Mouse (Mus musculus) layer of hippocampus, adult 2 months (tissue): Measurements from ENCODE around the gene Tom1l1. TPM values are rescaled to one million over a fixed set of nuclear protein-coding genes. Genes with fewer than 3 reads are reported as not detected.
"Not testable (repeated sequence)": the region's sequence is repeated elsewhere in the genome, so short reads cannot be mapped to it uniquely, and the experiment has no call there.

Experiments
- DNase-seq, 2 experiments: peaks; one replicate each; pipeline ENCODE4 v3.0.0; 2022; ENCODE audit warnings: low spot score in 2 of 2
- H3K27ac ChIP-seq: fragments of 200-600 bp; 2 replicates; pipeline ENCODE4 v1.8.1; 2022
- H3K4me3 ChIP-seq: fragments of 200-600 bp; 2 replicates; pipeline ENCODE4 v1.8.1; 2022; ENCODE audit warnings: mild to moderate bottlenecking
- CTCF ChIP-seq: fragments of 200-600 bp; conservative IDR thresholded peaks from 2 replicates; pipeline ENCODE4 v1.8.1; 2022; ENCODE audit warnings: antibody characterized with exemption, mild to moderate bottlenecking, moderate library complexity
- long read RNA-seq, 2 experiments: library from polyadenylated mRNA; stranded (forward); transcript quantifications; one replicate each; pipeline ENCODE4 v2.0.0; 2021; ENCODE audit warnings: borderline mapping rate in 2 of 2
- total RNA-seq, 2 experiments: library from RNA; stranded (reverse); gene quantifications; 2 replicates each; pipeline ENCODE4 v1.2.3; 2021

Gene Tom1l1
- total RNA-seq: 10 to 100 TPM; 23.0 to 28.3 TPM
- long read RNA-seq, experiment 1, full-length matches to known transcripts: 9 of 19 reads
- long read RNA-seq, experiment 1, partial matches to known transcripts: 0 of 19 reads
- long read RNA-seq, experiment 1, other reads (novel, unspliced or antisense): 10 of 19 reads
- long read RNA-seq, experiment 2, full-length matches to known transcripts: 11 of 16 reads
- long read RNA-seq, experiment 2, partial matches to known transcripts: 0 of 16 reads
- long read RNA-seq, experiment 2, other reads (novel, unspliced or antisense): 5 of 16 reads

- Histone ChIP-seq H3K4me3 (peak within 1 kb of the TSS; percentile 85), H3K27ac (peak within 1 kb of the TSS; percentile 85)
- DNase-seq: peak; percentile 76 to 82
- TF ChIP-seq CTCF: no peak
These were observed at the start of gene Tom1l1 for GRCm38 (mm10) chr11:90687460-90688416. Gene Tom1l1, minus strand, starts transcription at chr11:90688366.

GRCm38 (mm10) chr11:90733575-90733974 is 45.4 kb upstream of the Tom1l1 start:
- Histone ChIP-seq H3K4me3 (no peak overlapping the region), H3K27ac (no peak overlapping the region)
- no peak for DNase-seq
- TF ChIP-seq CTCF: peak; percentile 43

- TF ChIP-seq CTCF: no peak
- no peak overlapping the region for H3K4me3 ChIP-seq
- H3K27ac ChIP-seq: no peak overlapping the region
- no peak for DNase-seq
These were observed 39.4 kb upstream of the Tom1l1 start for GRCm38 (mm10) chr11:90727354-90728125.

- no peak for DNase-seq
- no peak for TF ChIP-seq CTCF
- no peak overlapping the region for H3K27ac ChIP-seq
- no peak overlapping the region for H3K4me3 ChIP-seq
These were observed 38.6 kb upstream of the Tom1l1 start for GRCm38 (mm10) chr11:90726730-90727129.

GRCm38 (mm10) chr11:90722304-90722703 is 34.1 kb upstream of the Tom1l1 start:
- no peak for TF ChIP-seq CTCF
- Histone ChIP-seq H3K4me3 (no peak overlapping the region), H3K27ac (no peak overlapping the region)
- DNase-seq: no peak

GRCm38 (mm10) chr11:90717719-90718118 is 29.6 kb upstream of the Tom1l1 start:
- TF ChIP-seq CTCF: no peak
- H3K27ac ChIP-seq: no peak overlapping the region
- H3K4me3 ChIP-seq: no peak overlapping the region
- no peak for DNase-seq

- H3K27ac ChIP-seq: no peak overlapping the region
- TF ChIP-seq CTCF: no peak
- no peak for DNase-seq
- H3K4me3 ChIP-seq: no peak overlapping the region
These were observed 23.4 kb upstream of the Tom1l1 start for GRCm38 (mm10) chr11:90711596-90711995.

- H3K27ac ChIP-seq, H3K4me3 ChIP-seq, DNase-seq: not testable (repeated sequence)
- peak; percentile 20 for TF ChIP-seq CTCF
These were observed 19.0 kb upstream of the Tom1l1 start for GRCm38 (mm10) chr11:90707134-90707533.

GRCm38 (mm10) chr11:90697480-90698240 is 9.5 kb upstream of the Tom1l1 start:
- peak; percentile 75 to 82 for DNase-seq
- Histone ChIP-seq H3K27ac (no peak overlapping the region), H3K4me3 (peak overlapping the region; percentile 15; the same call in 1 of the 2 replicates)
- TF ChIP-seq CTCF: peak; percentile 79

GRCm38 (mm10) chr11:90695811-90696210 is 7.6 kb upstream of the Tom1l1 start:
- H3K4me3 ChIP-seq: no peak overlapping the region
- no peak for TF ChIP-seq CTCF
- no peak overlapping the region for H3K27ac ChIP-seq
- peak in 1 of 2 experiments; percentile 41 for DNase-seq

GRCm38 (mm10) chr11:90694206-90694605 is 6.0 kb upstream of the Tom1l1 start:
- no peak for TF ChIP-seq CTCF
- H3K4me3 ChIP-seq: no peak overlapping the region
- no peak for DNase-seq

GRCm38 (mm10) chr11:90690361-90690760 is 2.2 kb upstream of the Tom1l1 start:
- no peak for DNase-seq
- H3K27ac ChIP-seq: no peak overlapping the region
- TF ChIP-seq CTCF: no peak
- no peak overlapping the region for H3K4me3 ChIP-seq

More at GRCm38 (mm10) chr11:90694206-90694605, 6.0 kb upstream of the Tom1l1 start:
- no peak overlapping the region for H3K27ac ChIP-seq
